Mouse (Mus musculus): ENCODE measurements around the gene Il25. TPM values are rescaled to one million over a fixed set of nuclear protein-coding genes. Genes with fewer than 3 reads are reported as not detected.
"Not testable (repeated sequence)": the region's sequence is repeated elsewhere in the genome, so short reads cannot be mapped to it uniquely, and the experiment has no call there.

Il25 gene
- polyA plus RNA-seq, 1 experiment from 2014 or later = not detected

DNA sequence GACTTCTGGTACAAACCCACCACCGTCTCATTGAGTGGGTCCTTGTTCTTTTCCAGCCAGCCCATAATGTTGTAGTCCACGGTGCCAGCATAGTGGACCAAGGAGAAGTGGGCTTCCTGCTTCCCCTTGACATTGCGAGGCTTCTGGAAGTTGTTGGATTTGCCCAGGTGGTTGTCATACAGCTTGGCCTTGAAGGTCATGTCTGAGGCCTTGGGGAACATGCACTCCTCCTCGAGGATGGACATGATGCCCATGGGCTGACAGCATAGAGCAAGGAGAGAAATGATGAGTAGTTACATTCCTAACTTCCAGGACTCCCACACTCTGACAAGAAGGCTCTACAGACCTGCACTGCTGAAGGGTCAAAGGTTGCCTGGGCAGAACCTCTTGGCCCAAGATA is 26.0 kb downstream of the Il25 start:
- H3K27me3 ChIP-seq (ENCODE audit: control insufficient read depth, insufficient read depth, low read length) = no peaks in the 10 kb centered on the region
- no peaks in the 10 kb centered on the region for H3K9me3 ChIP-seq (replicated peaks; ENCODE audit: control insufficient read depth, low read length)
- no peak overlapping the region for H3K4me3 ChIP-seq (replicated peaks; ENCODE audit: low read length)
- no peak overlapping the region for H3K27ac ChIP-seq (ENCODE audit: low read length)
- no peak overlapping the region for H3K4me2 ChIP-seq (ENCODE audit: low read depth, low read length)
- no peak overlapping the region for H3K9ac ChIP-seq (ENCODE audit: low read length)
- no peak for ATAC-seq (ENCODE audit: insufficient read depth, low FRiP score)
- WGBS = 82% methylated on average over 4 of the region's 4 CpGs
- no peaks in the 10 kb centered on the region for H3K36me3 ChIP-seq (ENCODE audit: control insufficient read depth, insufficient read depth, low read length)
- no peaks in the 10 kb centered on the region for H3K4me1 ChIP-seq (ENCODE audit: control insufficient read depth, insufficient read depth, low read length)

DNA sequence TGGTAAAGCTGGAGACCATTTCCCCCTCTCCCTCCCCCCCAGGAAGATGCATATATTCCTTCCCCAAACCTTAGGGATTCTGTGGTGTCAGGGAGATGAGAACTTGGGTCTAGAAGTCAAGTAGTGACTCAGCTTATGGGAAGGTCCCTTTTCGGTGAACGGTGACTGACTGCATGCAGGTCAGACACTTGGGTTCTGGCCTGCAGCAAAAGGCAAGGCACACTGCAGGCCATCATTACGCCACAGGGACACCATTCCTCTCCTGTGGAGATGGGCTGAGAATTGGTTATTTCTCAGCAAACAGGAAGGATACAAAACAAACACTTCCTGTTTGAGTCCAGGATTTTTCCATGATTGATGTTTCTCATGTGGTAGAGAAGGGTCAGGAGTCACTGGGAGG is 26.7 kb downstream of the Il25 start:
- Histone ChIP-seq H3K9ac (ENCODE audit: low read length) (no peak overlapping the region), H3K27ac (ENCODE audit: low read length) (no peak overlapping the region), H3K27me3 (ENCODE audit: control insufficient read depth, insufficient read depth, low read length) (no peaks in the 10 kb centered on the region), H3K4me1 (ENCODE audit: control insufficient read depth, insufficient read depth, low read length) (no peaks in the 10 kb centered on the region), H3K4me2 (ENCODE audit: low read depth, low read length) (no peak overlapping the region), H3K9me3 (replicated peaks; ENCODE audit: control insufficient read depth, low read length) (no peaks in the 10 kb centered on the region), H3K4me3 (replicated peaks; ENCODE audit: low read length) (no peak overlapping the region), H3K36me3 (ENCODE audit: control insufficient read depth, insufficient read depth, low read length) (no peaks in the 10 kb centered on the region)
- WGBS = 85% methylated on average over 3 of the region's 3 CpGs
- ATAC-seq (ENCODE audit: insufficient read depth, low FRiP score) = no peak

DNA sequence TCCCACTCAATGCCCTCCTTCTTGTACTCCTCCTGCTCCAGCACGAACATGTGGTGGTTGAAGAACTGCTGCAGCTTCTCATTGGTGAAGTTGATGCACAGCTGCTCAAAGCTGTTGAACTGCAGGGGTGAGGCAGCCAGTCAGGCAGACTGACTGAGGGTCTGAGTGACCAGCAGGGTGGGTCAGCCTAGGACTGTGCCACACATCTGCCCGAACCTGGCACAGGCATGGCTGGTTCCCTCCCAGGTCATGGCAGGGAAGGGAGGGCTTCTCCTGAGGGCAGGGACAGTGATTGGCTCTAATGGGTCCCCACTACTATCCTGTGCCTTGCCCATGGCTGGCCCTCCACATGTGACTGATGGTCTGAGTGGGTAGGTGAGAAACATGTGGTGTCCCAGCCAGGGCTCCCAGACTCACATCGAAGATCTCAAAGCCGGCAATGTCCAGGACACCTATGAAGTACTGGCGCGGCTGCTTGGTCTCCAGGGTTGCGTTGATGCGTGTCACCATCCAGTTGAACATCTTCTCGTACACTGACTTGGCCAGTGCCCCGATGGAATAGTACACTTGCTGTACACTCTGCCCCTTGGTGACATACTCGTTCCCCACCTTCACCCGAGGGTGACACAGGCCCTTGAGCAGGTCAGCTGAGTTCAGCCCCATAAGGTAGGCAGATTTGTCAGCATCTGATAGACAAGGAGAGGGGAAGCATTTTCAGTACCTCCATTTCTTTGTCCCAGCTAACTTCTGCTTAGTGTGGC is 27.5 kb downstream of the Il25 start:
- H3K27me3 ChIP-seq (ENCODE audit: control insufficient read depth, insufficient read depth, low read length); H3K27ac ChIP-seq (ENCODE audit: low read length); H3K4me1 ChIP-seq (ENCODE audit: control insufficient read depth, insufficient read depth, low read length); H3K9ac ChIP-seq (ENCODE audit: low read length); H3K4me3 ChIP-seq (replicated peaks; ENCODE audit: low read length); ATAC-seq (ENCODE audit: insufficient read depth, low FRiP score); H3K4me2 ChIP-seq (ENCODE audit: low read depth, low read length); H3K36me3 ChIP-seq (ENCODE audit: control insufficient read depth, insufficient read depth, low read length); H3K9me3 ChIP-seq (replicated peaks; ENCODE audit: control insufficient read depth, low read length): not testable (repeated sequence)
- 89% methylated on average over 12 of the region's 12 CpGs for WGBS

DNA sequence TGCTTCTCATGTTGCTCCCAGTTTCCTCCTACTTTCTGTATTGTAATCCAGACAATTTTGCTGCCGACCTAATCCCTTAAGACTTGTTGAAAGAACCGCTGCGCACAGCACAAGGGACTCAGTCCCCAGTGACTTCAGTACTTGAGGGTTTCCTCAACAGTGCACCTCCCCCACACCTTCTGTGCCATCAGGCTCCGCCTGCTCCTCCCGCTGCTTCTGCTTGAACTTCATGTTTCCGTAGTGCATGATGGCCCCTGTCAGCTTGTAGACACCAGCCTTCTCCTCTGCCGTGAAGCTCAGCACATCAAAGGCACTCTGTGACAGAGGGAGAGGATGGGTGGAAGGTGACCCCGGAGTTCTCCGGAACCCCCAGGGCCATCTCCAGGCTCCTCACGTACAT is 28.3 kb downstream of the Il25 start:
- Histone ChIP-seq H3K9ac (ENCODE audit: low read length) (no peak overlapping the region), H3K9me3 (replicated peaks; ENCODE audit: control insufficient read depth, low read length) (no peaks in the 10 kb centered on the region), H3K27me3 (ENCODE audit: control insufficient read depth, insufficient read depth, low read length) (no peaks in the 10 kb centered on the region), H3K4me3 (replicated peaks; ENCODE audit: low read length) (no peak overlapping the region), H3K4me1 (ENCODE audit: control insufficient read depth, insufficient read depth, low read length) (no peaks in the 10 kb centered on the region), H3K36me3 (ENCODE audit: control insufficient read depth, insufficient read depth, low read length) (no peaks in the 10 kb centered on the region), H3K4me2 (ENCODE audit: low read depth, low read length) (no peak overlapping the region), H3K27ac (ENCODE audit: low read length) (no peak overlapping the region)
- no peak for ATAC-seq (ENCODE audit: insufficient read depth, low FRiP score)
- 57% methylated on average over 10 of the region's 10 CpGs for WGBS

DNA sequence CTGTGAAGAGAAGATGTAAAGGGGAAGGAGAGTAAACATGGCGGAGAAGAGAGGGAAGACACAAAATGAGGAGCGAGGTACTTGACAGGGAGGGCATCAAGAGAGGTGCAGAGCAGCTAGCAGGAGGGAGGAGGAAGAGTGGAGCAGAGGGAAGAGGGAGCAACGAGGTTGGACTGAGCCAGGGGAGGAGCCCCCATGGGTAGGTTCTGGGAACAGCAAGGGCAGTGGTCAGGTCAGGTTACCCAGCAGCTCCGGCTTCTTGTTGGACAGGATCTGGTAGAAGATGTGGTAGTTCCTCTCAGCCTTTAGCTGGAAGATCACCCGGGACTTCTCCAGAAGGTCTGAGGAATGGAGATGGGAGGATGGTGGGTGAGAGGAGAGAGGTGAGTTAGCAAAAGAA is 29.0 kb downstream of the Il25 start:
- no peak overlapping the region for H3K9ac ChIP-seq (ENCODE audit: low read length)
- no peaks in the 10 kb centered on the region for H3K36me3 ChIP-seq (ENCODE audit: control insufficient read depth, insufficient read depth, low read length)
- H3K4me1 ChIP-seq (ENCODE audit: control insufficient read depth, insufficient read depth, low read length) = no peaks in the 10 kb centered on the region
- 81% methylated on average over 5 of the region's 5 CpGs for WGBS
- H3K4me2 ChIP-seq (ENCODE audit: low read depth, low read length) = no peak overlapping the region
- H3K27ac ChIP-seq (ENCODE audit: low read length) = no peak overlapping the region
- no peaks in the 10 kb centered on the region for H3K27me3 ChIP-seq (ENCODE audit: control insufficient read depth, insufficient read depth, low read length)
- no peak overlapping the region for H3K4me3 ChIP-seq (replicated peaks; ENCODE audit: low read length)
- no peaks in the 10 kb centered on the region for H3K9me3 ChIP-seq (replicated peaks; ENCODE audit: control insufficient read depth, low read length)
- no peak for ATAC-seq (ENCODE audit: insufficient read depth, low FRiP score)

DNA sequence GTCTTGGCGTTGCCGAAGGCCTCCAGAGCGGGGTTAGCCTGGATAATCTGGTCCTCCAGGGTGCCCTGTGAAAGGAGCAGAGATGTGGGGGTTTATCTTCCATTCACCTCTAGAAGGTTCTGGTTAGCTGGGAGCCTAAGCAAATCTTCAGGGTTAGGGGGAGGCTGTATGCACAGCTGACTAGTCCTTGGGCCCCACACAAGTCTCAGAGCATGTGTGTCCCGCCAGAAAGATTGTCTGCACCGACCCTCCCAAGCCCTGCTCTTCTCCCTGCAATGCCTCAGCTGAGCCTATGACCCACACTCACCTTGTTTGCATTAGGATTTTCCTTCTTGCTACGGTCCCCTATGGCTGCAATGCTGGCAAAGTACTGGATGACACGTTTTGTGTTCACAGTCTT is 30.2 kb downstream of the Il25 start:
- WGBS = 70% methylated on average over 7 of the region's 7 CpGs
- no peak for ATAC-seq (ENCODE audit: insufficient read depth, low FRiP score)
- no peak overlapping the region for H3K4me2 ChIP-seq (ENCODE audit: low read depth, low read length)
- no peak overlapping the region for H3K27ac ChIP-seq (ENCODE audit: low read length)
- no peaks in the 10 kb centered on the region for H3K36me3 ChIP-seq (ENCODE audit: control insufficient read depth, insufficient read depth, low read length)
- no peaks in the 10 kb centered on the region for H3K9me3 ChIP-seq (replicated peaks; ENCODE audit: control insufficient read depth, low read length)
- no peak overlapping the region for H3K4me3 ChIP-seq (replicated peaks; ENCODE audit: low read length)
- no peaks in the 10 kb centered on the region for H3K27me3 ChIP-seq (ENCODE audit: control insufficient read depth, insufficient read depth, low read length)
- H3K4me1 ChIP-seq (ENCODE audit: control insufficient read depth, insufficient read depth, low read length) = no peaks in the 10 kb centered on the region
- no peak overlapping the region for H3K9ac ChIP-seq (ENCODE audit: low read length)

DNA sequence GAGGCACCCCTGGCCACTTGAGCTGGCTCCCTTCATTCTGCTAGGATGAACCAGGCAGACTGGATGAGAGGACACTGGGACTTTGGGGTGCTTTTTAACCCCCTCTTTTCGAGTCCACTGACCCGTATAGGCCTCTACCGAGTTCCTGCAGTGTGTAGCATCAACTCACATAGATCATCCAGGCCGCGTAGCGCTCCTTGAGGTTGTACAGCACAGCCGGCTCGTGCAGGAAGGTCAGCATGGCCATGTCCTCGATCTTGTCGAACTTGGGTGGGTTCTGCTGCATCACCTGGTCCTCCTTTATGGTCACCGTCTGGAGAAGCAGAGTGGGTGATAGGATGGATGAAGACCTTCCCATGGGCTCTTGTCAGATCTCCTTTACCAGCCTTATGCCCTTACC is 31.2 kb downstream of the Il25 start:
- no peak overlapping the region for H3K9ac ChIP-seq (ENCODE audit: low read length)
- no peak for ATAC-seq (ENCODE audit: insufficient read depth, low FRiP score)
- no peak overlapping the region for H3K27ac ChIP-seq (ENCODE audit: low read length)
- H3K27me3 ChIP-seq (ENCODE audit: control insufficient read depth, insufficient read depth, low read length) = no peaks in the 10 kb centered on the region
- no peak overlapping the region for H3K4me2 ChIP-seq (ENCODE audit: low read depth, low read length)
- no peaks in the 10 kb centered on the region for H3K4me1 ChIP-seq (ENCODE audit: control insufficient read depth, insufficient read depth, low read length)
- H3K4me3 ChIP-seq (replicated peaks; ENCODE audit: low read length) = no peak overlapping the region
- 93% methylated on average over 11 of the region's 11 CpGs for WGBS
- no peaks in the 10 kb centered on the region for H3K36me3 ChIP-seq (ENCODE audit: control insufficient read depth, insufficient read depth, low read length)
- H3K9me3 ChIP-seq (replicated peaks; ENCODE audit: control insufficient read depth, low read length) = no peaks in the 10 kb centered on the region

DNA sequence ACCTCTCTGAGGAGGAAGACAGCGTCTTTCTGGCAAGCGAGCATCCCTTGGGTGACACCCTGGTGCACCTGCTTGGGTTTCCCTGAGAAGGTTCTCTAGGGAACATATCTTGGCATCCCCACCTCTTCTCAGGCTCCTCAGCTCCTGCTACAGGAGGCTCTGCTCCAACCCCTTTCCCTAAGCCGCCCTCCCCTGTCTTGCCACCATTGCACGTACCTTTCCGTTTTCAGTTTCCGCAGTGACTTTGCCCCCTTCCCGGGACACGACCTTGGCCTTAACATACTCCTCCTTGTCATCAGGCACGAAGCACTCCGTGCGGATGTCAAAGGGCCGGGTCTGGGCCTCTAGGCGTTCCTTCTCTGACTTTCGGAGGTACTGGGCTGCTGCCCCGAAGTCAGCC is 32.5 kb downstream of the Il25 start:
- no peaks in the 10 kb centered on the region for H3K27me3 ChIP-seq (ENCODE audit: control insufficient read depth, insufficient read depth, low read length)
- H3K4me1 ChIP-seq (ENCODE audit: control insufficient read depth, insufficient read depth, low read length) = no peaks in the 10 kb centered on the region
- H3K27ac ChIP-seq (ENCODE audit: low read length) = no peak overlapping the region
- H3K36me3 ChIP-seq (ENCODE audit: control insufficient read depth, insufficient read depth, low read length) = no peaks in the 10 kb centered on the region
- no peak for ATAC-seq (ENCODE audit: insufficient read depth, low FRiP score)
- no peak overlapping the region for H3K4me2 ChIP-seq (ENCODE audit: low read depth, low read length)
- H3K9me3 ChIP-seq (replicated peaks; ENCODE audit: control insufficient read depth, low read length) = no peaks in the 10 kb centered on the region
- 71% methylated on average over 15 of the region's 15 CpGs for WGBS
- no peak overlapping the region for H3K9ac ChIP-seq (ENCODE audit: low read length)
- no peak overlapping the region for H3K4me3 ChIP-seq (replicated peaks; ENCODE audit: low read length)

DNA sequence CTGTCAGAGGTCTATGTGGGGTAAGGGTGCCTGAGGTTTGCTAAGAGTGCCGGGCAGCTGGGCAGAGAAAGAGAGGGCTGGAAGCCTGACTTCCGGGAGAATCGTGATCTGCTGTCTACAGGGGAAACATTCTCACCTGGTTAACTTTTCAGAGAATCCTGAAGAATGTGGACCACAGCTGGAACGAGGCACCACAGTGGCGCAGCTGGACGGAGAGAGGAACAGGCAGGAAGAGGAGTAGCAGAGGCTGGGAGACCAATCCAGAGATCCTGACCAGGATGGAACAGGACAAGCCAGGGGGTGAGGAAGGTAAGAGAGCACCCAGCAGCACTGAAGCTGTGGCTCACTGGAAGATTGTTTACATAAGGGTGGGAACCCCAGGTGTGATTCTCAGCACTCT is 33.1 kb downstream of the Il25 start:
- ATAC-seq (ENCODE audit: insufficient read depth, low FRiP score) = no peak
- no peaks in the 10 kb centered on the region for H3K27me3 ChIP-seq (ENCODE audit: control insufficient read depth, insufficient read depth, low read length)
- no peak overlapping the region for H3K4me2 ChIP-seq (ENCODE audit: low read depth, low read length)
- no peak overlapping the region for H3K4me3 ChIP-seq (replicated peaks; ENCODE audit: low read length)
- no peak overlapping the region for H3K9ac ChIP-seq (ENCODE audit: low read length)
- H3K9me3 ChIP-seq (replicated peaks; ENCODE audit: control insufficient read depth, low read length) = no peaks in the 10 kb centered on the region
- 56% methylated on average over 6 of the region's 6 CpGs for WGBS
- no peak overlapping the region for H3K27ac ChIP-seq (ENCODE audit: low read length)
- no peaks in the 10 kb centered on the region for H3K4me1 ChIP-seq (ENCODE audit: control insufficient read depth, insufficient read depth, low read length)
- no peaks in the 10 kb centered on the region for H3K36me3 ChIP-seq (ENCODE audit: control insufficient read depth, insufficient read depth, low read length)

All from stomach, embryonic 16.5 days (tissue).